ENCODE assay signal across 7 mouse cellular contexts in genomic region chr8:46617690-46618620, GRCm38 (mm10). TPM values are rescaled to one million over a fixed set of nuclear protein-coding genes. Genes with fewer than 3 reads are reported as not detected.
DNase-seq lines count a peak whose midpoint lies in the region; ATAC-seq and TF ChIP-seq lines count a peak whose summit lies in the region.

No protein-coding gene starts in this region.

- H3K27ac ChIP-seq in layer of hippocampus, adult 2 months: peak overlapping the region; percentile 82
- H3K27ac ChIP-seq in heart, postnatal 0 days (ENCODE audit: low read depth): peak overlapping the region; percentile 82
- peak overlapping the region; percentile 83 for H3K27ac ChIP-seq in liver, embryonic 12.5 days

- H3K4me2 ChIP-seq in heart, postnatal 0 days (ENCODE audit: low read depth, low read length): peak overlapping the region; percentile 85
- H3K4me2 ChIP-seq in liver, embryonic 12.5 days: peak overlapping the region; percentile 96

- no peaks in the 10 kb centered on the region for H3K27me3 ChIP-seq in heart, postnatal 0 days (ENCODE audit: control insufficient read depth, insufficient read depth, low read length)
- no peaks in the 10 kb centered on the region for H3K27me3 ChIP-seq in liver, embryonic 12.5 days (replicated peaks)

- WGBS in heart, postnatal 0 days: under 1% methylated on average over 38 of the region's 38 CpGs
- WGBS in liver, embryonic 12.5 days (ENCODE audit: insufficient replicate concordance): under 1% methylated on average over 38 of the region's 38 CpGs

- no peak for DNase-seq in layer of hippocampus, adult 2 months (ENCODE audit: low spot score in 2 of 2)
- DNase-seq in layer of hippocampus, adult 18-20 months (ENCODE audit: low spot score in 2 of 2): no peak
- peak; percentile 27 for DNase-seq in brain, adult 2 months (ENCODE audit: low read depth, low spot score)
- peak; percentile 34 for DNase-seq in heart, postnatal 0 days (ENCODE audit: low spot score)
- DNase-seq in naive thymus-derived CD4-positive, alpha-beta T cell, adult 2 months (ENCODE audit: low read depth): peak; percentile 39
- DNase-seq in right cerebral cortex, adult 18-20 months: no peak

- no peaks in the 10 kb centered on the region for H3K36me3 ChIP-seq in heart, postnatal 0 days (replicated peaks; ENCODE audit: control insufficient read depth, insufficient read depth, low read length)
- peaks cover 5% of the 10 kb centered on the region; the same call in 1 of the 2 replicates for H3K36me3 ChIP-seq in liver, embryonic 12.5 days

- H3K9ac ChIP-seq in heart, postnatal 0 days (replicated peaks; ENCODE audit: low read depth, low read length): peak overlapping the region; percentile 74
- peak overlapping the region; percentile 90 for H3K9ac ChIP-seq in liver, embryonic 12.5 days

- no peaks in the 10 kb centered on the region for H3K9me3 ChIP-seq in heart, postnatal 0 days (replicated peaks; ENCODE audit: control insufficient read depth, low read length)
- H3K9me3 ChIP-seq in liver, embryonic 12.5 days (replicated peaks): no peaks in the 10 kb centered on the region

- peak; percentile 15 for ATAC-seq in heart, postnatal 0 days (ENCODE audit: insufficient read depth, low read depth)
- ATAC-seq in liver, embryonic 12.5 days: peak; percentile 61

- no peak for TF ChIP-seq CTCF in layer of hippocampus, adult 2 months (conservative IDR thresholded peaks at IDR 0.05)
- no peak for TF ChIP-seq CTCF in heart, postnatal 0 days (IDR thresholded peaks at IDR 0.05; ENCODE audit: low read depth)

- peak overlapping the region; percentile 75 for H3K4me3 ChIP-seq in layer of hippocampus, adult 2 months
- peak overlapping the region; percentile 73 for H3K4me3 ChIP-seq in heart, postnatal 0 days (ENCODE audit: low read depth, low read length)
- peak overlapping the region; percentile 83 for H3K4me3 ChIP-seq in liver, embryonic 12.5 days

- no peak for TF ChIP-seq EP300 in heart, postnatal 0 days (IDR thresholded peaks at IDR 0.05; ENCODE audit: low read depth)

- H3K4me1 ChIP-seq in heart, postnatal 0 days (ENCODE audit: control insufficient read depth, insufficient read depth): peaks cover 20% of the 10 kb centered on the region
- peaks cover 58% of the 10 kb centered on the region for H3K4me1 ChIP-seq in liver, embryonic 12.5 days

RNA-seq across cellular contexts. Expression of gene Casp3, which starts 0.9 kb away (rescaled TPM):
- total RNA-seq in layer of hippocampus, adult 2 months (2021): 1 to 10 TPM; 9.1 to 10.0 TPM
- 1 to 10 TPM; 9.1 to 9.7 TPM for total RNA-seq in layer of hippocampus, adult 18-20 months (2021)
- 11.8 and 20.8 TPM in 2 replicates for total RNA-seq in heart, postnatal 0 days (2014; rRNA removed; ENCODE audit: low replicate concordance)
- polyA plus RNA-seq in heart, postnatal 0 days (2015; fragmentation: Nextera tagmentation; extraction: Ambion mirVana): 28.6 and 30.4 TPM in 2 replicates
- polyA plus RNA-seq in liver, embryonic 12.5 days (2016; fragmentation: Nextera tagmentation; extraction: Ambion mirVana): 94.0 and 94.6 TPM in 2 replicates

RNA-seq across cellular contexts. Expression of gene Primpol, which starts 0.9 kb away (rescaled TPM):
- total RNA-seq in layer of hippocampus, adult 2 months (2021): 1 to 10 TPM; 4.3 to 8.7 TPM
- total RNA-seq in layer of hippocampus, adult 18-20 months (2021): 1 to 10 TPM; 3.6 to 5.0 TPM
- 1.7 and 2.9 TPM in 2 replicates for total RNA-seq in heart, postnatal 0 days (2014; rRNA removed; ENCODE audit: low replicate concordance)
- 3.4 and 4.3 TPM in 2 replicates for polyA plus RNA-seq in heart, postnatal 0 days (2015; fragmentation: Nextera tagmentation; extraction: Ambion mirVana)
- 11.7 and 13.1 TPM in 2 replicates for polyA plus RNA-seq in liver, embryonic 12.5 days (2016; fragmentation: Nextera tagmentation; extraction: Ambion mirVana)

Comparison
In these comparisons a context has a peak if more than half of its experiments do, and no peak if none do; other contexts are left out.
1. DNase-seq: peak in brain, adult 2 months (single experiment), heart, postnatal 0 days (single experiment) and naive thymus-derived CD4-positive, alpha-beta T cell, adult 2 months (single experiment); none in layer of hippocampus, adult 2 months (0 of 2), layer of hippocampus, adult 18-20 months (0 of 2) and right cerebral cortex, adult 18-20 months (single experiment).
2. Peak in every context shown above with its lines, with median percentiles within 50 percentile points of each other: H3K27ac ChIP-seq and H3K4me3 ChIP-seq.